Mouse (Mus musculus) heart, postnatal 10 days (tissue): Measurements from ENCODE around the gene Nhsl1. TPM values are rescaled to one million over a fixed set of nuclear protein-coding genes. Genes with fewer than 3 reads are reported as not detected.
A peak's percentile ranks its signal among the peaks of the same experiment; 100 is the strongest.

ENCODE experiments used
- DNase-seq, 2 experiments: peaks; one replicate each; pipeline ENCODE4 v3.0.0; 2021
- intact Hi-C: fragments of 180-260 bp; cut with DNase I; formaldehyde crosslinking; loops from one replicate; pipeline ENCODE4 v1.15.1; 2025
- total RNA-seq, 2 experiments: library from RNA; stranded (reverse); gene quantifications; 2 replicates each; pipeline ENCODE4 v1.2.3; 2021

Gene Nhsl1
- 10 to 100 TPM; 22.1 to 29.6 TPM for total RNA-seq

- DNase-seq: peak; percentile 76
- intact Hi-C loops: loop anchor here (1.0 to 5.0 kb wide), 2 partner anchors 69 to 82 kb away; no protein-coding TSS in a partner anchor
Measured at GRCm38 (mm10) chr10:18318916-18319481, at the start of gene Nhsl1. Gene Nhsl1, plus strand, starts transcription at chr10:18318985.

- intact Hi-C loops: no loop called here
Measured at GRCm38 (mm10) chr10:18276090-18276734, 42.6 kb upstream of the Nhsl1 start.

GRCm38 (mm10) chr10:18283991-18284390 is 34.8 kb upstream of the Nhsl1 start:
- intact Hi-C loops: no loop called here
- DNase-seq: peak in 1 of 2 experiments; percentile 11

More at GRCm38 (mm10) chr10:18276090-18276734, 42.6 kb upstream of the Nhsl1 start:
- no peak for DNase-seq

GRCm38 (mm10) chr10:18289512-18289911 is 29.3 kb upstream of the Nhsl1 start:
- DNase-seq: no peak
- intact Hi-C loops: no loop called here

GRCm38 (mm10) chr10:18305106-18305505 is 13.7 kb upstream of the Nhsl1 start:
- intact Hi-C loops: no loop called here

GRCm38 (mm10) chr10:18315071-18315470 is 3.7 kb upstream of the Nhsl1 start:
- intact Hi-C loops: loop anchor here (5.0 kb wide), 1 partner anchor 78 kb away; no protein-coding TSS in a partner anchor
- DNase-seq: no peak

More at GRCm38 (mm10) chr10:18305106-18305505, 13.7 kb upstream of the Nhsl1 start:
- DNase-seq: no peak

GRCm38 (mm10) chr10:18317521-18317920 is 1.3 kb upstream of the Nhsl1 start:
- DNase-seq: no peak
- intact Hi-C loops: loop anchor here (5.0 kb wide), 1 partner anchor 80 kb away; no protein-coding TSS in a partner anchor

- DNase-seq: peak; percentile 72 to 76
- intact Hi-C loops: loop anchor here (5.0 kb wide), 1 partner anchor 81 kb away; no protein-coding TSS in a partner anchor
Measured at GRCm38 (mm10) chr10:18317961-18318915, 547 bp upstream of the Nhsl1 start.

- intact Hi-C loops: loop anchor here (1.0 to 10.0 kb wide), 4 partner anchors 69 to 375 kb away; partner anchors contain the start of gene Heca
- DNase-seq: no peak
Measured at GRCm38 (mm10) chr10:18319691-18320090, 906 bp downstream of the Nhsl1 start.

GRCm38 (mm10) chr10:18321861-18322260 is 3.1 kb downstream of the Nhsl1 start:
- intact Hi-C loops: loop anchor here (5.0 to 10.0 kb wide), 2 partner anchors 205 to 377 kb away; partner anchors contain the start of gene Heca

GRCm38 (mm10) chr10:18323701-18324100 is 4.9 kb downstream of the Nhsl1 start:
- intact Hi-C loops: loop anchor here (5.0 to 10.0 kb wide), 2 partner anchors 204 to 379 kb away; partner anchors contain the start of gene Heca
- no peak for DNase-seq

More at GRCm38 (mm10) chr10:18321861-18322260, 3.1 kb downstream of the Nhsl1 start:
- DNase-seq: no peak

- DNase-seq: no peak
- intact Hi-C loops: loop anchor here (10.0 kb wide), 1 partner anchor 384 kb away; the partner anchor contains the start of gene Heca
Measured at GRCm38 (mm10) chr10:18328331-18328908, 9.6 kb downstream of the Nhsl1 start.

- intact Hi-C loops: loop anchor here (10.0 kb wide), 1 partner anchor 385 kb away; the partner anchor contains the start of gene Heca
- peak; percentile 57 to 70 for DNase-seq
Measured at GRCm38 (mm10) chr10:18329096-18330038, 10.6 kb downstream of the Nhsl1 start.

GRCm38 (mm10) chr10:18330445-18330844 is 11.7 kb downstream of the Nhsl1 start:
- DNase-seq: no peak
- intact Hi-C loops: no loop called here

- no peak for DNase-seq
- intact Hi-C loops: no loop called here
Measured at GRCm38 (mm10) chr10:18333575-18333974, 14.8 kb downstream of the Nhsl1 start.

GRCm38 (mm10) chr10:18334176-18334575 is 15.4 kb downstream of the Nhsl1 start:
- intact Hi-C loops: no loop called here
- DNase-seq: no peak

GRCm38 (mm10) chr10:18334734-18335133 is 15.9 kb downstream of the Nhsl1 start:
- no peak for DNase-seq
- intact Hi-C loops: no loop called here

GRCm38 (mm10) chr10:18337725-18338124 is 18.9 kb downstream of the Nhsl1 start:
- intact Hi-C loops: no loop called here
- no peak for DNase-seq

GRCm38 (mm10) chr10:18339386-18339785 is 20.6 kb downstream of the Nhsl1 start:
- no peak for DNase-seq
- intact Hi-C loops: no loop called here
